Mouse (Mus musculus): ENCODE measurements around the gene Rab43. TPM values are rescaled to one million over a fixed set of nuclear protein-coding genes. Genes with fewer than 3 reads are reported as not detected.

The Rab43 gene
- total and polyA plus RNA-seq, 3 experiments = 11.1 to 12.2 (median 11.6) TPM

GRCm38 (mm10) chr6:87780546-87781301 lies 31.2 kb downstream of the Rab43 start:
- no peaks in the 10 kb centered on the region for H3K4me1 ChIP-seq (ENCODE audit: control insufficient read depth, insufficient read depth, low read length)
- H3K9ac ChIP-seq (ENCODE audit: low read depth, low read length) = no peak overlapping the region
- no peak overlapping the region for H3K4me3 ChIP-seq
- no peak overlapping the region for H3K27ac ChIP-seq
- TF ChIP-seq POLR2A (IDR thresholded peaks at IDR 0.05; ENCODE audit: insufficient read depth, low read depth, low read length) (no peak), EP300 (IDR thresholded peaks at IDR 0.05; ENCODE audit: insufficient read depth, low read depth, low read length) (no peak), CTCF (IDR thresholded peaks at IDR 0.05) (no peak)
- no peaks in the 10 kb centered on the region for H3K27me3 ChIP-seq (ENCODE audit: control insufficient read depth, insufficient read depth, low read length)
- H3K36me3 ChIP-seq (ENCODE audit: control insufficient read depth, insufficient read depth, low read length) = no peaks in the 10 kb centered on the region
- DNase-seq = no peak
- no peaks in the 10 kb centered on the region for H3K79me2 ChIP-seq (replicated peaks; ENCODE audit: control insufficient read depth, insufficient read depth, low read length)
- intact Hi-C loops (cut with DNase I) = no loop called here
- 79% methylated on average over 10 of the region's 10 CpGs for WGBS

GRCm38 (mm10) chr6:87779174-87780165 lies 32.5 kb downstream of the Rab43 start:
- no peak overlapping the region for H3K27ac ChIP-seq
- no peak for DNase-seq
- H3K4me1 ChIP-seq (ENCODE audit: control insufficient read depth, insufficient read depth, low read length) = no peaks in the 10 kb centered on the region
- H3K9ac ChIP-seq (ENCODE audit: low read depth, low read length) = no peak overlapping the region
- no peaks in the 10 kb centered on the region for H3K36me3 ChIP-seq (ENCODE audit: control insufficient read depth, insufficient read depth, low read length)
- 87% methylated on average over 11 of the region's 11 CpGs for WGBS
- peak; percentile 54 for TF ChIP-seq CTCF (IDR thresholded peaks at IDR 0.05)
- no peak for TF ChIP-seq EP300 (IDR thresholded peaks at IDR 0.05; ENCODE audit: insufficient read depth, low read depth, low read length)
- TF ChIP-seq POLR2A (IDR thresholded peaks at IDR 0.05; ENCODE audit: insufficient read depth, low read depth, low read length) = no peak
- no peaks in the 10 kb centered on the region for H3K79me2 ChIP-seq (replicated peaks; ENCODE audit: control insufficient read depth, insufficient read depth, low read length)
- no peaks in the 10 kb centered on the region for H3K27me3 ChIP-seq (ENCODE audit: control insufficient read depth, insufficient read depth, low read length)
- intact Hi-C loops (cut with DNase I) = no loop called here
- no peak overlapping the region for H3K4me3 ChIP-seq

GRCm38 (mm10) chr6:87778294-87779173 lies 33.4 kb downstream of the Rab43 start:
- H3K27me3 ChIP-seq (ENCODE audit: control insufficient read depth, insufficient read depth, low read length) = no peaks in the 10 kb centered on the region
- no peak overlapping the region for H3K27ac ChIP-seq
- H3K36me3 ChIP-seq (ENCODE audit: control insufficient read depth, insufficient read depth, low read length) = no peaks in the 10 kb centered on the region
- DNase-seq = peak in 1 of 2 experiments; percentile 35
- WGBS = 43% methylated on average over 11 of the region's 11 CpGs
- intact Hi-C loops (cut with DNase I) = no loop called here
- TF ChIP-seq EP300 (IDR thresholded peaks at IDR 0.05; ENCODE audit: insufficient read depth, low read depth, low read length) = no peak
- TF ChIP-seq CTCF (IDR thresholded peaks at IDR 0.05) = no peak
- no peak for TF ChIP-seq POLR2A (IDR thresholded peaks at IDR 0.05; ENCODE audit: insufficient read depth, low read depth, low read length)
- no peak overlapping the region for H3K9ac ChIP-seq (ENCODE audit: low read depth, low read length)
- H3K4me3 ChIP-seq = no peak overlapping the region
- H3K4me1 ChIP-seq (ENCODE audit: control insufficient read depth, insufficient read depth, low read length) = no peaks in the 10 kb centered on the region
- no peaks in the 10 kb centered on the region for H3K79me2 ChIP-seq (replicated peaks; ENCODE audit: control insufficient read depth, insufficient read depth, low read length)

- Histone ChIP-seq H3K36me3 (ENCODE audit: control insufficient read depth, insufficient read depth, low read length) (no peaks in the 10 kb centered on the region), H3K4me1 (ENCODE audit: control insufficient read depth, insufficient read depth, low read length) (no peaks in the 10 kb centered on the region), H3K27me3 (ENCODE audit: control insufficient read depth, insufficient read depth, low read length) (no peaks in the 10 kb centered on the region), H3K79me2 (replicated peaks; ENCODE audit: control insufficient read depth, insufficient read depth, low read length) (no peaks in the 10 kb centered on the region), H3K27ac (no peak within 1 kb of the TSS), H3K4me3 (no peak within 1 kb of the TSS), H3K9ac (ENCODE audit: low read depth, low read length) (no peak within 1 kb of the TSS)
- no peak for TF ChIP-seq CTCF (IDR thresholded peaks at IDR 0.05)
- TF ChIP-seq EP300 (IDR thresholded peaks at IDR 0.05; ENCODE audit: insufficient read depth, low read depth, low read length) = no peak
- TF ChIP-seq POLR2A (IDR thresholded peaks at IDR 0.05; ENCODE audit: insufficient read depth, low read depth, low read length) = no peak
- intact Hi-C loops (cut with DNase I) = no loop called here
- no peak for DNase-seq
- WGBS = 37% methylated on average over 2 of the region's 2 CpGs
Measured at GRCm38 (mm10) chr6:87777842-87778241, 34.1 kb downstream of the Rab43 start, which contains the start of gene Gp9. Gp9 (plus strand) TSS chr6:87778072.

GRCm38 (mm10) chr6:87776663-87777062 lies 35.3 kb downstream of the Rab43 start:
- Histone ChIP-seq H3K79me2 (replicated peaks; ENCODE audit: control insufficient read depth, insufficient read depth, low read length) (no peaks in the 10 kb centered on the region), H3K27me3 (ENCODE audit: control insufficient read depth, insufficient read depth, low read length) (no peaks in the 10 kb centered on the region), H3K9ac (ENCODE audit: low read depth, low read length) (no peak overlapping the region), H3K4me1 (ENCODE audit: control insufficient read depth, insufficient read depth, low read length) (no peaks in the 10 kb centered on the region), H3K27ac (no peak overlapping the region), H3K36me3 (ENCODE audit: control insufficient read depth, insufficient read depth, low read length) (no peaks in the 10 kb centered on the region), H3K4me3 (no peak overlapping the region)
- TF ChIP-seq POLR2A (IDR thresholded peaks at IDR 0.05; ENCODE audit: insufficient read depth, low read depth, low read length) = no peak
- TF ChIP-seq EP300 (IDR thresholded peaks at IDR 0.05; ENCODE audit: insufficient read depth, low read depth, low read length) = no peak
- no peak for TF ChIP-seq CTCF (IDR thresholded peaks at IDR 0.05)
- intact Hi-C loops (cut with DNase I) = no loop called here
- WGBS = 88% methylated on average over 1 of the region's 1 CpGs
- no peak for DNase-seq

Data from heart, adult 2 months (tissue).